Mouse (Mus musculus): ENCODE results near the gene Gm5416.
"Not testable (repeated sequence)": the region's sequence is repeated elsewhere in the genome, so short reads cannot be mapped to it uniquely, and the experiment has no call there.

Gene Gm5416

GRCm38 (mm10) chr16:36209967-36210453, at the start of gene Gm5416:
Gene Gm5416 (plus strand): TSS chr16:36210403.
- no peak for DNase-seq (ENCODE audit: low spot score in 2 of 2)

GRCm38 (mm10) chr16:36167841-36168240, 42.4 kb upstream of the Gm5416 start:
- DNase-seq (ENCODE audit: low spot score in 2 of 2) = not testable (repeated sequence)

DNA sequence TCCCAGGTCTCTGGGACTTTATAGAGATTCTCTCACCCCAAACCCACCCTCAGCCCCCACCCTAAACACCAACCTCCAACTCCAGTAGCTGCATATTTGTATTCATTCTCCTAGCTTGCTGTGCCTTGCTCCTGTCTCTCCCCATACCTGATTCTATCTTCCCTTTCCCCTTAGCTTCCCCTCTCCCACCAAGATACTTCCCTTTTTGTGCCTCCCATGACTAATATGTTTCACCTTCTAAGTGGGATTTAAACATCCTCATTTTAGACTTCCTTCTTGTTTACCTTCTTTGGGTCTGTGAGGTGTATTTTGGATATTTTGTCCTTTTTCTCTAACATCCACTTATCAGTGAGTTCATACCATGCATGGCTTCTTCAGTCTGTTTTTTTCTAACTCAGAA, 34.1 kb upstream of the Gm5416 start:
- no peak for DNase-seq (ENCODE audit: low spot score in 2 of 2)

DNA sequence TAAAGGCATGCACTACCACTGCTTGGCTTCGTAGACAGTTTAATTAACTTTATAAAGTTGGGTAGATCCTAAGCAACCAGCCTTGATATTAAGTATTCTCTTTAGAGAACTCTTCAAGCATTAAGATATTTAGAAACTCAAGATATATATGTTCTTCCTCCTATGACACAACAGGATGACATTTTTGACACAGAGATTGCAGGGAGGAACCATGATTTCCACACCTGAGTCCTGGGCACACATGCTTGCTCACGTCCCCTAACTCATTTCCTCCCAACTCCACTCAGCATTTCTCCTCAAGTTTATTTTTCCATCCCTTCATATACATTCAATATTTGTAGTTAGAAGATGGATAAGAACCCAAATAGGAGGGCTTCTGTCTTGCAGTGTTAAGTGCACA, 30.3 kb upstream of the Gm5416 start:
- DNase-seq (ENCODE audit: low spot score in 2 of 2) = no peak

- not testable (repeated sequence) for DNase-seq (ENCODE audit: low spot score in 2 of 2)
Observed at GRCm38 (mm10) chr16:36183912-36184311, 26.3 kb upstream of the Gm5416 start, which contains the start of gene Gm5483. Gene Gm5483 (plus strand): TSS chr16:36184212.

GRCm38 (mm10) chr16:36199226-36199625, 11.0 kb upstream of the Gm5416 start:
- DNase-seq (ENCODE audit: low spot score in 2 of 2) = no peak

- DNase-seq (ENCODE audit: low spot score in 2 of 2) = no peak
Observed at GRCm38 (mm10) chr16:36203846-36204245, 6.4 kb upstream of the Gm5416 start.

DNA sequence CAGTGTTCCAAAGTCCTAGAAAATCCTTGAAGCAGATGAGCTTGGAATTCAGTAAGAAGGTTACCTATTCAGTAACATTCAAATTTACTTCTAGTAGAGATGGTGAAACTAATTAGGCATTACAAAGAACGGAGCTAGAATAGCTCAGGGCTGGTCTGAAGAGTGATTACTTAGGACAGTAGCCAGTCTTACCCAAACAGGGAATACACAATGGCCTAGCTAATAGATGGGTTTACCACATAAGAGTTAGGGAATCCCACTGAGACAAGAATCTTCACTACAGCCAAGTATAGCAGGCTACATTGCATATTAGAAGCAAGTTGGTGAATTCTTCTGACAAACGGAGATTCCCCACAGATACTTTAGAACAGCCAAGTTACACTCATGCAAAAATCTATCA, 4.5 kb upstream of the Gm5416 start:
- not testable (repeated sequence) for DNase-seq (ENCODE audit: low spot score in 2 of 2)

DNA sequence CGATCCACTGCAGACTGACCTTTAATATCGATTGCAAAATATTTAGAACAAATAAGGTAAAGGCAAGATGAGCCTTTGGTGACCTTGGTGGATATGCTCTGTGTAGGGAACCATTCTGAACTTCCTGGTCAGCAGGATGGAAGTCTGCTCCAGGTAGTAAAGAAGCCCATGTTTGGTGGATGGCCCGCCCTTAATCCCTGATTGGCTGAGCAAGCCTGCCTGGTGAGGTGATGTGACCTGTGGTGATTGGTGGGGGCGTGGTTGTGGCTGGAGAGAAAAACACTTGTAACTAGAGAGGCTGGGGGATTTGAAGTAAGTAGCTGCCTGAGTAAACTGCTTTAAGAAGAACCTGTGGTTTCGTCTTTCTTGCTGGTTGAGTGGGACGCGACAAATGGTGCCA, 11.0 kb downstream of the Gm5416 start, which contains the start of gene 2010005H15Rik:
TSS of gene 2010005H15Rik (plus strand) at position 301 of the 400 bp plus-strand sequence.
- DNase-seq (ENCODE audit: low spot score in 2 of 2) = not testable (repeated sequence)

- not testable (repeated sequence) for DNase-seq (ENCODE audit: low spot score in 2 of 2)
Observed at GRCm38 (mm10) chr16:36260585-36260984, 50.4 kb downstream of the Gm5416 start.
